ENCODE assay signal across 16 mouse cellular contexts in the genomic region with DNA sequence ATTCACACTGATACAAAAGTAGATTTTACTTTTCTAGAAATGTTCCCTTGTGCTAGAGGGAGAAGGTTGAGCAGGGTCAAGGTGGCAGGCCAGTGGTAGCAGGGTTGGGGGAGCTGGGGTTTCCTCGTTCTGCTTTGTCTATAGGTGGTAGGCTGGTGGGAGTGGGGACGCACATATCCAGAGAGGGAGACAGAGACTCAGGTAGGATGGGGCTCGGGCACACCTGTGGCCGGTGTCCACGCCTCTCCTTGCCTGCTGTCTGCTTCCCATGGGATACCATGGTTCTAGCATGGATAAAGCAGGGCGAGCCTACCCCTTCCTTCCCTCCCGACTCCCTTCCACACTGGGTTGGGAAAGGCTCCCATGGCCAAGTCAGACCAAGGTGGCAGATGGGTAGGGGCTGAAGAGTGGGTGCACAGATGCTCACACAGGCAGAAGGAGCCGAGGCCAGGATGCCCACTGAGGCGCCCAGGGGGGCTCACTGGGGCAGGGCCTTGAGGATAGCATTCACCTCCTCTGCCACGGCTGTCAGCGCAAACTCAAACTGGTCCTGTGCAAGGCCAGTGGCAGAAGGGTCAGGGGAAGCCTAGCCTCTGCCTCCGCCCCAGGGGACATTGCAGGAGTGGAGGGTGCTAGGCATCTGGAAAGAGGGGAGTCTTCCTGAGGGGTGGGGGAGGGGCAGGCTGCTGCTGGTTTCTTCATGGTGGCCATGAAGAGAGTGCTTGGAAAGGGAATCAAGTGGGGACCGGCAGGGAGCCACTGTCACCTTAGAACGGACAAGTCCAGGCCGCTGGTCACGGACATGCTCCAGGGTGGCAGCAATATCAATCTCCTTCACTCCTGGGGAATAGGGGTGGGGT. TPM values are rescaled to one million over a fixed set of nuclear protein-coding genes. Genes with fewer than 3 reads are reported as not detected.
DNase-seq lines count a peak whose midpoint lies in the region; ATAC-seq and TF ChIP-seq lines count a peak whose summit lies in the region.
"Had no signal": no experiment of that assay in that cellular context is flagged by ENCODE, and none has a peak within 500 bp of the region (broad histone marks: within the 10 kb centered on the region; RNA-seq: fewer than 3 reads in every experiment).

No protein-coding gene starts in this region.

- no peak for TF ChIP-seq CTCF in layer of hippocampus, adult 2 months (conservative IDR thresholded peaks at IDR 0.05)

- WGBS in forebrain, embryonic 13.5 days, result 82% methylated on average over 16 of the region's 16 CpGs
- WGBS in forebrain, embryonic 16.5 days, result 77% methylated on average over 16 of the region's 16 CpGs
- WGBS in embryonic facial prominence, embryonic 10.5 days, result 79% methylated on average over 16 of the region's 16 CpGs
- WGBS in limb, embryonic 12.5 days, result 81% methylated on average over 16 of the region's 16 CpGs

- DNase-seq in layer of hippocampus, adult 2 months (ENCODE audit: low spot score in 2 of 2), result no peak
- no peak for DNase-seq in layer of hippocampus, adult 9-10 months (ENCODE audit: low spot score)
- no peak for DNase-seq in embryonic facial prominence, embryonic 10.5 days (ENCODE audit: low spot score)
- no peak for DNase-seq in layer of hippocampus, postnatal 36 days
- no peak for DNase-seq in right cerebral cortex, postnatal 36 days (ENCODE audit: low spot score in 2 of 2)
- DNase-seq: kidney, adult 11 months had no signal

- no peaks in the 10 kb centered on the region for H3K9me3 ChIP-seq in forebrain, embryonic 13.5 days (replicated peaks)
- H3K9me3 ChIP-seq in forebrain, embryonic 16.5 days (ENCODE audit: control insufficient read depth, low read length), result no peaks in the 10 kb centered on the region
- H3K9me3 ChIP-seq in embryonic facial prominence, embryonic 10.5 days, result no peaks in the 10 kb centered on the region
- H3K9me3 ChIP-seq in limb, embryonic 12.5 days, result no peaks in the 10 kb centered on the region
- H3K9me3 ChIP-seq: stomach, embryonic 15.5 days had no signal

- H3K27me3 ChIP-seq in forebrain, embryonic 13.5 days, result no peaks in the 10 kb centered on the region
- no peaks in the 10 kb centered on the region for H3K27me3 ChIP-seq in forebrain, embryonic 16.5 days (replicated peaks; ENCODE audit: control insufficient read depth, insufficient read depth, low read length)
- H3K27me3 ChIP-seq in embryonic facial prominence, embryonic 10.5 days (replicated peaks; ENCODE audit: low read depth, poor library complexity, severe bottlenecking), result peaks cover 8% of the 10 kb centered on the region
- H3K27me3 ChIP-seq in limb, embryonic 12.5 days, result peaks cover 3% of the 10 kb centered on the region
- H3K27me3 ChIP-seq: Patski; stomach, embryonic 15.5 days had no signal

- peaks cover 23% of the 10 kb centered on the region for H3K4me1 ChIP-seq in forebrain, embryonic 13.5 days
- H3K4me1 ChIP-seq in forebrain, embryonic 16.5 days (replicated peaks; ENCODE audit: control insufficient read depth, insufficient read depth, low read length), result peaks cover 12% of the 10 kb centered on the region
- H3K4me1 ChIP-seq in embryonic facial prominence, embryonic 10.5 days, result peaks cover 35% of the 10 kb centered on the region
- H3K4me1 ChIP-seq in limb, embryonic 12.5 days (replicated peaks), result peaks cover 25% of the 10 kb centered on the region

- no peak overlapping the region for H3K4me2 ChIP-seq in forebrain, embryonic 13.5 days
- H3K4me2 ChIP-seq in forebrain, embryonic 16.5 days (ENCODE audit: low read length), result no peak overlapping the region
- H3K4me2 ChIP-seq in limb, embryonic 12.5 days, result no peak overlapping the region

- no peak overlapping the region for H3K4me3 ChIP-seq in forebrain, embryonic 13.5 days
- H3K4me3 ChIP-seq in forebrain, embryonic 16.5 days (replicated peaks; ENCODE audit: low read length), result no peak overlapping the region
- H3K4me3 ChIP-seq in layer of hippocampus, adult 2 months, result no peak overlapping the region
- no peak overlapping the region for H3K4me3 ChIP-seq in embryonic facial prominence, embryonic 10.5 days
- no peak overlapping the region for H3K4me3 ChIP-seq in limb, embryonic 12.5 days (replicated peaks)
- H3K4me3 ChIP-seq: stomach, embryonic 15.5 days had no signal

- ATAC-seq in forebrain, embryonic 13.5 days, result no peak
- no peak for ATAC-seq in forebrain, embryonic 16.5 days
- ATAC-seq in limb, embryonic 12.5 days (ENCODE audit: insufficient number of reproducible peaks, insufficient read depth, low FRiP score, low TSS enrichment, low read depth), result no peak

- peak overlapping the region; percentile 12; the same call in 1 of the 2 replicates for H3K9ac ChIP-seq in forebrain, embryonic 13.5 days
- H3K9ac ChIP-seq in forebrain, embryonic 16.5 days (replicated peaks; ENCODE audit: low read depth, low read length), result no peak overlapping the region
- H3K9ac ChIP-seq in limb, embryonic 12.5 days (replicated peaks), result peak overlapping the region; percentile 18; the same call in 1 of the 2 replicates
- H3K9ac ChIP-seq: liver, embryonic 14.5 days; stomach, embryonic 15.5 days had no signal

- no peak overlapping the region for H3K27ac ChIP-seq in forebrain, embryonic 13.5 days
- H3K27ac ChIP-seq in forebrain, embryonic 16.5 days (ENCODE audit: low read length), result no peak overlapping the region
- H3K27ac ChIP-seq in layer of hippocampus, adult 2 months, result peak overlapping the region; percentile 82
- H3K27ac ChIP-seq in embryonic facial prominence, embryonic 10.5 days (replicated peaks), result peak overlapping the region; percentile 44; the same call in 1 of the 2 replicates
- no peak overlapping the region for H3K27ac ChIP-seq in limb, embryonic 12.5 days
- H3K27ac ChIP-seq: liver, embryonic 14.5 days; stomach, embryonic 15.5 days had no signal

- H3K36me3 ChIP-seq in forebrain, embryonic 13.5 days (ENCODE audit: poor library complexity, severe bottlenecking), result peaks cover 15% of the 10 kb centered on the region
- no peaks in the 10 kb centered on the region; the same call in 1 of the 2 replicates for H3K36me3 ChIP-seq in forebrain, embryonic 16.5 days (ENCODE audit: control insufficient read depth, insufficient read depth)
- peaks cover 19% of the 10 kb centered on the region for H3K36me3 ChIP-seq in embryonic facial prominence, embryonic 10.5 days (replicated peaks)
- H3K36me3 ChIP-seq in limb, embryonic 12.5 days, result peaks cover 21% of the 10 kb centered on the region; the same call in 1 of the 2 replicates
- H3K36me3 ChIP-seq: stomach, embryonic 15.5 days had no signal

RNA-seq across cellular contexts. Expression of a gene that starts 11.1 kb away (rescaled TPM):
- 40.0 and 41.7 TPM in 2 replicates for polyA plus RNA-seq in forebrain, embryonic 13.5 days (2015; fragmentation: Nextera tagmentation; extraction: Ambion mirVana)
- polyA plus RNA-seq in forebrain, embryonic 16.5 days (2015; fragmentation: Nextera tagmentation; extraction: Ambion mirVana), result 51.5 and 59.3 TPM in 2 replicates
- 10 to 100 TPM; 69.6 to 82.8 TPM for total RNA-seq in layer of hippocampus, adult 2 months (2021)
- polyA plus RNA-seq in embryonic facial prominence, embryonic 10.5 days (2016; fragmentation: Nextera tagmentation; extraction: Ambion mirVana), result 27.0 and 27.5 TPM in 2 replicates
- 40.7 and 42.8 TPM in 2 replicates for polyA plus RNA-seq in limb, embryonic 12.5 days (2016; fragmentation: Nextera tagmentation; extraction: Ambion mirVana)
- 10 to 100 TPM; 74.3 to 75.8 TPM for total RNA-seq in layer of hippocampus, postnatal 36 days (2021)

RNA-seq across cellular contexts. Expression of a gene that starts 15.4 kb away (rescaled TPM):
- not detected in 2 replicates for polyA plus RNA-seq in forebrain, embryonic 13.5 days (2015; fragmentation: Nextera tagmentation; extraction: Ambion mirVana)
- polyA plus RNA-seq in forebrain, embryonic 16.5 days (2015; fragmentation: Nextera tagmentation; extraction: Ambion mirVana), result not detected in 2 replicates
- total RNA-seq in layer of hippocampus, adult 2 months (2021), result not detected
- polyA plus RNA-seq in embryonic facial prominence, embryonic 10.5 days (2016; fragmentation: Nextera tagmentation; extraction: Ambion mirVana), result not detected in 2 replicates
- polyA plus RNA-seq in limb, embryonic 12.5 days (2016; fragmentation: Nextera tagmentation; extraction: Ambion mirVana), result not detected in 2 replicates
- not detected for total RNA-seq in layer of hippocampus, postnatal 36 days (2021)
- total RNA-seq: adrenal gland, postnatal 36 days; common myeloid progenitor, adult 5-6 weeks; gastrocnemius, postnatal 14 days; layer of hippocampus, postnatal 25 days had no signal
- polyA plus RNA-seq: stomach, embryonic 15.5 days had no signal

RNA-seq across cellular contexts. Expression of a gene that starts 17.0 kb away (rescaled TPM):
- polyA plus RNA-seq in forebrain, embryonic 13.5 days (2015; fragmentation: Nextera tagmentation; extraction: Ambion mirVana), result 4.5 and 6.5 TPM in 2 replicates
- 6.1 and 10.7 TPM in 2 replicates for polyA plus RNA-seq in forebrain, embryonic 16.5 days (2015; fragmentation: Nextera tagmentation; extraction: Ambion mirVana)
- total RNA-seq in layer of hippocampus, adult 2 months (2021), result 100 to 1,000 TPM; 395 to 416 TPM
- 1.7 and 2.1 TPM in 2 replicates for polyA plus RNA-seq in embryonic facial prominence, embryonic 10.5 days (2016; fragmentation: Nextera tagmentation; extraction: Ambion mirVana)
- polyA plus RNA-seq in limb, embryonic 12.5 days (2016; fragmentation: Nextera tagmentation; extraction: Ambion mirVana), result 0.20 and 0.35 TPM in 2 replicates
- total RNA-seq in layer of hippocampus, postnatal 36 days (2021), result 100 to 1,000 TPM; 372 to 375 TPM

RNA-seq across cellular contexts. Expression of a gene that starts 27.6 kb away (rescaled TPM):
- 15.3 and 16.6 TPM in 2 replicates for polyA plus RNA-seq in forebrain, embryonic 13.5 days (2015; fragmentation: Nextera tagmentation; extraction: Ambion mirVana)
- polyA plus RNA-seq in forebrain, embryonic 16.5 days (2015; fragmentation: Nextera tagmentation; extraction: Ambion mirVana), result 18.6 and 18.7 TPM in 2 replicates
- 100 to 1,000 TPM; 533 to 543 TPM for total RNA-seq in layer of hippocampus, adult 2 months (2021)
- 14.6 and 16.3 TPM in 2 replicates for polyA plus RNA-seq in embryonic facial prominence, embryonic 10.5 days (2016; fragmentation: Nextera tagmentation; extraction: Ambion mirVana)
- 14.5 and 15.8 TPM in 2 replicates for polyA plus RNA-seq in limb, embryonic 12.5 days (2016; fragmentation: Nextera tagmentation; extraction: Ambion mirVana)
- total RNA-seq in layer of hippocampus, postnatal 36 days (2021), result 100 to 1,000 TPM; 517 to 555 TPM

RNA-seq across cellular contexts. Expression of a gene that starts 30.9 kb away (rescaled TPM):
- polyA plus RNA-seq in forebrain, embryonic 13.5 days (2015; fragmentation: Nextera tagmentation; extraction: Ambion mirVana), result 37.0 and 44.1 TPM in 2 replicates
- 29.3 and 76.1 TPM in 2 replicates for polyA plus RNA-seq in forebrain, embryonic 16.5 days (2015; fragmentation: Nextera tagmentation; extraction: Ambion mirVana)
- total RNA-seq in layer of hippocampus, adult 2 months (2021), result 100 to 1,000 TPM in 1 of 2 experiments, 10 to 100 TPM in 1; 82.5 to 106 TPM
- 1.9 and 2.5 TPM in 2 replicates for polyA plus RNA-seq in embryonic facial prominence, embryonic 10.5 days (2016; fragmentation: Nextera tagmentation; extraction: Ambion mirVana)
- 0.83 TPM in 1 of 2 replicates, not detected in the other for polyA plus RNA-seq in limb, embryonic 12.5 days (2016; fragmentation: Nextera tagmentation; extraction: Ambion mirVana)
- 100 to 1,000 TPM in 1 of 2 experiments, 10 to 100 TPM in 1; 81.7 to 106 TPM for total RNA-seq in layer of hippocampus, postnatal 36 days (2021)
- total RNA-seq: common myeloid progenitor, adult 5-6 weeks; gastrocnemius, postnatal 14 days had no signal
- polyA plus RNA-seq: liver, embryonic 14.5 days; Patski had no signal

Comparison
In these comparisons a context has a peak if more than half of its experiments do, and no peak if none do; other contexts are left out.
1. H3K27ac ChIP-seq: peak in layer of hippocampus, adult 2 months (single experiment) and embryonic facial prominence, embryonic 10.5 days (single experiment); none in forebrain, embryonic 13.5 days (single experiment), forebrain, embryonic 16.5 days (single experiment) and limb, embryonic 12.5 days (single experiment).